Mouse (Mus musculus): ENCODE measurements around the gene Bbip1.

DNA sequence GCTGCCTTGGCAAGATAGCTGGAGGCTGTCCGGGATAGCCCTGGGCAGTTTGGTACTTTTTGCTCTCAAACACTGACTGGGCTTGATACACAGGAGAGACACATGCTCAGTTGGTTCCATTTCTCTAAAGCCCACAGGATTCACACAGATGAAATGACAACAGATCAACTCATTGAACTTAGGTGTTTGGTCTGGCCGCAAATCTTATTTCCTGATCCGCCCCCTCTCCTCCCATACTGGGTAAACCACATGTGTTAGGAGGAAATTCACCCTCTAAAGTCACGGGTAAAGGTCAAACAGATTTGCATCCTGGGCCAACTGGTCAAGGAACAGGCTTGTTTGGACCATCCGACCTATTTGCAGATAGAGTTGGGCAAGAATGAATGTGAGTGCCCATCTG, 54.9 kb downstream of the Bbip1 start:
- TF ChIP-seq CTCF (conservative IDR thresholded peaks at IDR 0.05; ENCODE audit: low read length) (no peak), POU5F1 (IDR thresholded peaks at IDR 0.05; ENCODE audit: borderline replicate concordance, low read length) (no peak), NANOG (IDR thresholded peaks at IDR 0.05; ENCODE audit: borderline replicate concordance, low read length) (no peak)
